Mouse (Mus musculus) kidney, embryonic 16.5 days (tissue): ENCODE data around the gene Gapvd1. TPM values are rescaled to one million over a fixed set of nuclear protein-coding genes. Genes with fewer than 3 reads are reported as not detected.
A peak's percentile ranks its signal among the peaks of the same experiment; 100 is the strongest.
"Not testable (repeated sequence)": the region's sequence is repeated elsewhere in the genome, so short reads cannot be mapped to it uniquely, and the experiment has no call there.

Experiments
- ATAC-seq: fragments of 200-750 bp; cut with Nextera tagmentation; 2 replicates; pipeline ENCODE4 v1.8.0; 2017; ENCODE audit warnings: moderate TSS enrichment; ENCODE audit not compliant: low FRiP score, low TSS enrichment
- H3K27ac ChIP-seq: fragments of 300-500 bp; sonication (generic); 2 replicates; pipeline ENCODE4 v1.5.1; 2014; ENCODE audit warnings: low read length
- H3K27me3 ChIP-seq: fragments of 300-500 bp; sonication (generic); 2 replicates; pipeline ENCODE4 v1.6.1; 2014; ENCODE audit warnings: low read length, control low read depth, mixed read lengths; ENCODE audit not compliant: insufficient read depth
- H3K36me3 ChIP-seq: fragments of 300-500 bp; sonication (generic); 2 replicates; pipeline ENCODE4 v1.6.1; 2014; ENCODE audit warnings: low read length, control low read depth, mixed read lengths; ENCODE audit not compliant: insufficient read depth
- H3K4me1 ChIP-seq: fragments of 300-500 bp; sonication (generic); 2 replicates; pipeline ENCODE4 v1.6.1; 2014; ENCODE audit warnings: low read length, control low read depth, mixed read lengths; ENCODE audit not compliant: insufficient read depth
- H3K4me2 ChIP-seq: fragments of 300-500 bp; sonication (generic); replicated peaks from 2 replicates; pipeline ENCODE4 v1.6.1; 2014; ENCODE audit warnings: low read depth, low read length
- H3K4me3 ChIP-seq: fragments of 300-500 bp; sonication (generic); 2 replicates; pipeline ENCODE4 v1.5.1; 2014; ENCODE audit warnings: mild to moderate bottlenecking, low read length
- H3K9ac ChIP-seq: fragments of 300-500 bp; sonication (generic); replicated peaks from 2 replicates; pipeline ENCODE4 v1.6.1; 2014; ENCODE audit warnings: low read length
- H3K9me3 ChIP-seq: fragments of 300-500 bp; sonication (generic); 2 replicates; pipeline ENCODE4 v1.6.1; 2016; ENCODE audit warnings: low read length, control low read depth
- WGBS: fragments of 180-500 bp; shearing (Covaris S2); extraction: QIAGEN DNeasy Blood & Tissue Kit; methylation state at CpG from one replicate; pipeline ENCODE4 v1.1.7; 2014; 5-methylcytosine and 5-hydroxymethylcytosine counted together
- polyA plus RNA-seq: library from polyadenylated mRNA; unstranded; fragments of >200 nt; fragmentation: Nextera tagmentation; extraction: Ambion mirVana; gene quantifications from 2 replicates; pipeline ENCODE4 v1.2.1, GENCODE M21; 2015

The Gapvd1 gene
- polyA plus RNA-seq, 1 experiment from 2014 or later, result 76.3 TPM

- Histone ChIP-seq H3K4me3 (no peak overlapping the region), H3K27ac (no peak overlapping the region), H3K27me3 (no peaks in the 10 kb centered on the region), H3K9ac (no peak overlapping the region), H3K4me2 (no peak overlapping the region), H3K9me3 (no peaks in the 10 kb centered on the region), H3K4me1 (peaks cover 13% of the 10 kb centered on the region; the same call in 1 of the 2 replicates), H3K36me3 (peaks cover 18% of the 10 kb centered on the region)
- 94% methylated on average over 7 of the region's 7 CpGs for WGBS
- no peak for ATAC-seq
Measured at GRCm38 (mm10) chr2:34795426-34795825, 40.4 kb upstream of the Gapvd1 start.

DNA sequence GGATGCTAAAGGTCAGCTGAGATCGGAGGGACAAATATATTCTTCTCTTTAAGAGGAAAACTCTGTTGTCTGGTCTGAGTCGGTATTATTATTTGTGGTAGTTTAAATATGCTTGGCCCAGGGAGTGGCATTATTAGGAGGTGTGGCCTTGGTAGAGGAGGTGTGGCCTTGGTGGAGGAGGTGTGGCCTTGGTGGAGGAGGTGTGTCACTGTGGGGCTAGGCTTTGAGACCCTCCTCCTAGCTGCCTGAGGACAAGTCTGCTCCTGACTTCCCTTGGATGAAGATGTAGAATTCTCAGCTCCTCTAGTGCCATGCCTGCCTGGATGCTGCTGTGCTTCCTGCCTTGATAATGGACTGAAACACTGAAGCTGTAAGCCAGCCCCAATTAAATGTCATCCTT is 39.5 kb upstream of the Gapvd1 start:
- no peaks in the 10 kb centered on the region for H3K9me3 ChIP-seq
- H3K4me1 ChIP-seq, result peaks cover 6% of the 10 kb centered on the region; the same call in 1 of the 2 replicates
- 97% methylated on average over 2 of the region's 2 CpGs for WGBS
- no peak for ATAC-seq
- H3K27me3 ChIP-seq, result no peaks in the 10 kb centered on the region
- H3K27ac ChIP-seq, result no peak overlapping the region
- no peak overlapping the region for H3K4me2 ChIP-seq
- H3K36me3 ChIP-seq, result peaks cover 20% of the 10 kb centered on the region
- no peak overlapping the region for H3K4me3 ChIP-seq
- H3K9ac ChIP-seq, result no peak overlapping the region

GRCm38 (mm10) chr2:34792543-34792942 is 37.5 kb upstream of the Gapvd1 start:
- not testable (repeated sequence) for H3K9ac ChIP-seq, H3K4me1 ChIP-seq, H3K9me3 ChIP-seq, H3K4me3 ChIP-seq, H3K27ac ChIP-seq, ATAC-seq, H3K4me2 ChIP-seq, H3K27me3 ChIP-seq
- 82% methylated on average over 2 of the region's 2 CpGs for WGBS
- H3K36me3 ChIP-seq, result peaks cover 20% of the 10 kb centered on the region

DNA sequence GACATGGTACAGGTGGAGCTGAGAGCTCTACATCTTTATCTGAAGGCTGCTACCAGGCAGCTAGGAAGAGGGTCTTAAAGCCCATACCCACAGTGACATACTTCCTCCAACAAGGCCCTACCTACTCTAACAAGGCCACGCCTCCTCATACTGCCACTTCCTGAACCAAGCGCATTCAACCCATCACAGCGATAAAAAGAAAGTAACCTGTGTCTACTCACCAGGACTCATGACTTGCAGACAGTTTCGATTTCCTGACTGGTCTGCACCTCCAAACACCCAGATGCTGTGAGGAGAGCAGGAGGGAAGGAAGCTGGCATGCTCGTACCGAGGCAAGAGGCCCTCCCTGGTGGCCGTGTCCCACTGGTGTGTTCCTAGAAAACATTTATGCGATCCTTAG is 35.2 kb upstream of the Gapvd1 start:
- H3K36me3 ChIP-seq, result peaks cover 25% of the 10 kb centered on the region
- H3K9ac ChIP-seq, result no peak overlapping the region
- no peak overlapping the region for H3K4me3 ChIP-seq
- H3K4me2 ChIP-seq, result no peak overlapping the region
- no peak for ATAC-seq
- 93% methylated on average over 8 of the region's 8 CpGs for WGBS
- H3K27me3 ChIP-seq, result no peaks in the 10 kb centered on the region
- no peaks in the 10 kb centered on the region for H3K9me3 ChIP-seq
- no peak overlapping the region for H3K27ac ChIP-seq
- no peaks in the 10 kb centered on the region for H3K4me1 ChIP-seq

DNA sequence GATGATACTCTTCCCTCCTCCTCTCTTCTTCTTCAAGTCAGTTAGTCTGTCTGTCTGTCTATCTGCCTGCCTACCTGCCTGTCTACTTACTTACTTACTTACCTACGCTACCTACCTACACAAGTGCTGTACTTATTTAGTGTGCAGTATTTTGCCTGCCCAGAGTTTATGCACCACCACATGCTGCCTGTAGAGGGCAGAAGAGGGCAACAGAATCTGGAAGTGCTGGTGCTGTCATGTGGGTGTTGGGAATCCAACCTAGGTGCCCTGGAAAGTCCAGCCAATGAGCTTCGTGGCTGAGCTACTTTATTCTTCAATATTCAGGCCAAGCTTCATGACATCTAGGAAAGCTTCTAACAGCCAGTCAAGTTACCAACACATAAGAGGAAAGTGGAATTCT is 29.1 kb upstream of the Gapvd1 start:
- WGBS, result 80% methylated on average over 2 of the region's 2 CpGs
- H3K4me1 ChIP-seq, result no peaks in the 10 kb centered on the region
- no peak overlapping the region for H3K9ac ChIP-seq
- no peak overlapping the region for H3K4me3 ChIP-seq
- H3K9me3 ChIP-seq, result no peaks in the 10 kb centered on the region
- no peak overlapping the region for H3K27ac ChIP-seq
- peaks cover 50% of the 10 kb centered on the region for H3K36me3 ChIP-seq
- no peaks in the 10 kb centered on the region for H3K27me3 ChIP-seq
- H3K4me2 ChIP-seq, result no peak overlapping the region
- ATAC-seq, result no peak

GRCm38 (mm10) chr2:34783064-34784020 is 28.3 kb upstream of the Gapvd1 start:
- 93% methylated on average over 14 of the region's 14 CpGs for WGBS
- Histone ChIP-seq H3K27me3 (no peaks in the 10 kb centered on the region), H3K4me3 (no peak overlapping the region), H3K9me3 (no peaks in the 10 kb centered on the region), H3K4me1 (no peaks in the 10 kb centered on the region), H3K27ac (no peak overlapping the region), H3K36me3 (peaks cover 55% of the 10 kb centered on the region), H3K4me2 (no peak overlapping the region), H3K9ac (no peak overlapping the region)
- ATAC-seq, result no peak

DNA sequence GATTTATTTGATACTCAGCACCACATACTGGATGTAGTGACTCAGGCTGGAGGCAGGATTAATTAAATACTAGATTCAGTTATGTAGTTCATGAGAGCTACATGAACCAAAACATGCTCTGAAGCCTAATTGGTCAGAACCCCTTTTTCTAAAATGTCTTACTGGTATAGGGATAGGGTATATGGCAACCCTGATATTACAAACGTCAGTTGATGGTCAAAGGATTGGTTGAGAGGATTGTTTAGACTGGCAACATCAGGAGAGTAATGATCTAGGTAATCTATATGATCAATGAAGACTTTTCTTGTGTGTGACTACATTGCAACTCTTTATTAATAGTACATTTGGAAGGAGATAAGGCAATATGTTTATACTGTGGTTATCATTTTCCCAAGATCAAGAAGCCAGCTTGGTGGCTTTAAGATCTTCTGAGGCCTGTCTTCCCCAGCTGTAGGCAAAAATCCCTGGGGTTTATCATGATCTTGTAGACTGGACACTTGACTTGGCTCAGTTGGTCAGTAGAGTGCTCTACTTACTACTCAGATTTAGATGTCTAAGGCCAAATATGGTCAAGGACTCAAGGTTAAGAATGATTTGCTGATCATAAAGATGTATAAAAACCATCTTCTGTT is 22.3 kb upstream of the Gapvd1 start:
- peaks cover 47% of the 10 kb centered on the region for H3K4me1 ChIP-seq
- WGBS, result 74% methylated on average over 1 of the region's 1 CpGs
- no peaks in the 10 kb centered on the region for H3K9me3 ChIP-seq
- no peaks in the 10 kb centered on the region for H3K27me3 ChIP-seq
- no peak overlapping the region for H3K27ac ChIP-seq
- H3K36me3 ChIP-seq, result peaks cover 80% of the 10 kb centered on the region
- no peak for ATAC-seq
- H3K4me2 ChIP-seq, result peak overlapping the region; percentile 36
- no peak overlapping the region for H3K9ac ChIP-seq
- peak overlapping the region; percentile 2; the same call in 1 of the 2 replicates for H3K4me3 ChIP-seq

- Histone ChIP-seq H3K4me3 (peak overlapping the region; percentile 93), H3K9me3 (no peaks in the 10 kb centered on the region), H3K9ac (peak overlapping the region; percentile 38; the same call in 1 of the 2 replicates), H3K27ac (no peak overlapping the region), H3K36me3 (peaks cover 63% of the 10 kb centered on the region), H3K27me3 (no peaks in the 10 kb centered on the region), H3K4me1 (peaks cover 51% of the 10 kb centered on the region), H3K4me2 (peak overlapping the region; percentile 90)
- 82% methylated on average over 6 of the region's 6 CpGs for WGBS
- no peak for ATAC-seq
Measured at GRCm38 (mm10) chr2:34774493-34774892, 19.5 kb upstream of the Gapvd1 start.

DNA sequence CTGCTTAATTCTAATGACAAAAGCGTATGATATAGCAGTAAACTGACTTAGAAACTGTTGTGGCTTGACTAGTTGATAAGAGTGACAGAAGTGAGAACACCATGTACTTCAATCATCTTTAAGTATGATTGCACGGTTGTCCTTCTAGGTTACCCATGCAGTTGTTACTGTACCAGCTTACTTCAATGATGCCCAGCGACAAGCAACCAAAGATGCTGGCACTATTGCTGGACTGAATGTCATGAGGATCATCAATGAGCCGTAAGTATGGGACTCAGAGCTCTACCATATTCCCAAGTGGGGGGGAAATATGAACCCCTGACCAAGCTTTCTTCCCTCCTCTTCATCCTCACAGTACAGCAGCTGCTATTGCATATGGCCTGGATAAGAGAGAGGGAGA is 18.6 kb upstream of the Gapvd1 start:
- peaks cover 57% of the 10 kb centered on the region for H3K36me3 ChIP-seq
- H3K9me3 ChIP-seq, result no peaks in the 10 kb centered on the region
- no peaks in the 10 kb centered on the region for H3K27me3 ChIP-seq
- no peak overlapping the region for H3K27ac ChIP-seq
- 81% methylated on average over 4 of the region's 4 CpGs for WGBS
- ATAC-seq, result no peak
- H3K9ac ChIP-seq, result peak overlapping the region; percentile 99; the same call in 1 of the 2 replicates
- peaks cover 51% of the 10 kb centered on the region for H3K4me1 ChIP-seq
- peak overlapping the region; percentile 90 for H3K4me2 ChIP-seq
- peak overlapping the region; percentile 93 for H3K4me3 ChIP-seq
